Mouse (Mus musculus) layer of hippocampus, postnatal 25 days (tissue): ENCODE results near the gene Azin2. TPM values are rescaled to one million over a fixed set of nuclear protein-coding genes. Genes with fewer than 3 reads are reported as not detected.

Experiments used
- DNase-seq, 2 experiments: peaks; one replicate each; pipeline ENCODE4 v3.0.0; 2022; ENCODE audit warnings: mixed read lengths in 2 of 2, low spot score in 1 of 2; ENCODE audit errors: extremely low spot score in 1 of 2
- total RNA-seq, 2 experiments: library from RNA; stranded (reverse); gene quantifications; 2 replicates each; pipeline ENCODE4 v1.2.3; 2021

Gene Azin2
- total RNA-seq, 2 experiments from 2014 or later = 40.7 to 41.8 TPM

DNA sequence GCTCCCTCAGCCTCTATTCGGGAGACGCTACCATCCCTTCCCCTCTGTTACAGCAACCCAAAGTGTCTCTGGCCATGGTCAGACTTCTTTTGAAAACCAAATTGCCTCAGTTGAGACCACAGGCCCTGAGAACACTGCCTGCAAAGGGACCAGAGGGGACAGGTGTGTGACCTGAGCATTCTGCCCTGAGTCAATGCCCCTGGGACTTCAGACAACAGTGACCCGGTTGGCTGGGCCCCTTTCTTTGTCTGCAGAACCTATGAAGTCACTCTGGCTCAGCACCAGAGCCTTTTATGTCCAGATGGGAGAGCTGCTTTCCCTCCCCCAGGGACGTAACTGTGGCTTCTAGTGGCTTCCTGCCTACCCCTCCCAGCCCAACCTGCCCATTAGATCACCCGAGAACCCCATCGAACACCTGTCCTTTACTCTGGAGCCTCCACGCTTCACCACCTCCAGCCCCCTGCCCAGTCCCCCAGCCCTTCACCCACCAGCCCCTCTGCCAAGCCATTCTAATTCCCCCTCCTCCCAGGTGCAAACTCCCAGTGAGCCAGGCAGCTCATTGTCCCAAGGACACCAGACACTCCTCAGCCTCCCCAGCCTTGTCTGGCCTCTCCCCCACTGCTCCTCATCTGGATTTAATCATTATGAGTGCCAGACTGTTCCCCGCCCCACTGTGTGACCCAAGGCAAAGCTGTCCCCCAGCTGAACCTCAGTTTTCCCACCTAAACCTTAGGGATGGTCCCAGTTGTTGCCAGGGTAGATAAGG, 58.0 kb downstream of the Azin2 start:
- DNase-seq = no peak

DNA sequence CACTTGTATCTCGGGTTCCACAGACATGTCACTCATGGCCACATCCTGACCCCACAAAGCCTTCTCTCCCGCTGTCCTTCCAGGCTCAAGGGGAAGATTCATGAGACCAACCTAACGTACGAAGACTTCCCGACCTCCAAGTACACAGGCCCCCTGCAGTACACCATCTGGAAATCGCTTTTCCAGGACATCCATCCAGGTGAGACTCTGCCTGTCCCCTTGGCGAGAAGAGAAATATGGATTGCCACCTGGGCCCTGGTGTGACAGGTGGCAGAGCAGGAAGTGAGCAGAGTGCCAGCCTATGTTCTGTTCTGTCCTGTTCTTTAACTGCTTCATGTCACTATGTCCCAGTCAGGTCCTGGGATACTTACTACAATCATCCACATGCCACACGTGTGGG, 59.9 kb downstream of the Azin2 start:
- DNase-seq = no peak

DNA sequence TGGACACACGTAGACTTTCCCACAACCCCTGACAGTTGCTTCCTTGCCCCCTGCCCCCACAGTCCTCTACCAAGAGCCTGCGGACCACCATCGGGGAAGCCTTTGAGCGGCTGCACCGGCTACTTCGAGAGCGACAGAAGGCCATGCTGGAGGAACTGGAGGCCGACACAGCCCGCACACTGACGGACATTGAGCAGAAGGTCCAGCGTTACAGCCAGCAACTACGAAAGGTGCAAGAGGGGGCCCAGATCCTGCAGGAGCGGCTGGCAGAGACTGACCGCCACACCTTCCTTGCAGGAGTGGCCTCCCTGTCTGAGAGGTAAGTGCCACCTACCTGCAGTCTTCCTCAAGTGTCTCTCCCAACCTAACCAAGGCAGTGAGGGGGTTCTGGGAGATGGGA, 61.8 kb downstream of the Azin2 start:
- no peak for DNase-seq

DNA sequence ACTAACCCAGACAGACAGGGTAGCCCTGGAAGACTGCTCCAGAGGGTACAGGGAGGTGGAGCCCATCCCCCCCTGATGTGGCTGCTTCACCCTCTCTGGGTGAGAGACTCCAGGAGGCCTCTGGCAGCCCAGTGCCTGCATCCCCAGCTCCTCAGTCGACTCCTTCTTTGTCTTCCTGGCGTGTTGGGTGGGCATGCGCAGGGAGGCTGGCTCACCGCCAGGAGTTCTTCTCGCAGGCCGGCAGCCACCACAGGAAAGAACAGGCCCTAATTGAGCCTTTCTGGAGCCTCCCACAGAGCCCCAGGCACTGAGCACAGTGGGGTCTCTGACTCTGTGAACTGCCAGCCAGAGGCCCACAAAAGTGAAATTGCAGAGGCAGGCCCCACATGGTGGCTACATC, 62.9 kb downstream of the Azin2 start:
- DNase-seq = peak; percentile 54 to 74

DNA sequence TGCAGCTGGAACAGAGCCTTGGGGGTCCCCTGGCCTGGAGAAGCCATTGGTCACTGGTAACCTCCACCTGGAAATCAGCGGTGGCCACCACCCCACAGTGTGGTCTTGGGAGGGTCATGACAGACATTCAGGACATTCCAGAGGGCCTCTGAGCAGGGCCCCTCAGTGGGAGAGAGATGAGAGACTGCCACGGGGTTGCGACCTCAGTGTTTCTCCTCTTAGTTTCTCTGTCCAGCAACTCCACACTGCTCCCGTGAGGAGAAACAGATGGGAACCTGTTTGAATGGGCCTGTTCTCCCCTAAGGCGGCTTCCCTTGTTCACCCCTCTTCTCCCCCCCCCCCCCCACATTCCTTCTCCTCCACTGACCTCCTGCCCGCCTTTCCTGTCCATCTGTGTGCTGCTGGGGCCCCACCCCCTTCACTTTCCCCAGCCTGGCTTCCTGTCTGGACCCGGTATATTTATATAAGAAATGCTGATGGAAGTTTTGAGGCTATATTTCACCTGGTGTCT, 64.3 kb downstream of the Azin2 start:
- DNase-seq = no peak

DNA sequence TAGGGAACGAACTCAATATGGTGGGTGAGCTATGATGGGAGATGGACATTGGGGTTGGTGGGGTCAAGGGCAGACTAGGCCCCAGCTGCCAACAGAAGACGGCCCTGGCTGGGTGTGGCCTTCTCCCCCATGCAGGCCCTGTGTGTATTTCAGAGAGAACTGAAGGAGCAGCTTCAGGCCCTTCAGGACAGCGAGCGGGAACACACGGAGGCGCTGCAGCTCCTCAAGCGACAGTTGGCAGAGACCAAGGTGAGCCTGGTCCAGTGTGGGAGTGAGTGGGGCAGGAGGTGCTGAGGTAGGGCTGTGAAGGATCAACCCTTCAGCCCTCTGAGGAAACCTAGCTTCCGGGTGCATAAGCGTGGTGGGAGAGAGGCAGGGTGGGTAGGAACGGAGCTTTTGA, 65.6 kb downstream of the Azin2 start:
- DNase-seq = no peak

DNA sequence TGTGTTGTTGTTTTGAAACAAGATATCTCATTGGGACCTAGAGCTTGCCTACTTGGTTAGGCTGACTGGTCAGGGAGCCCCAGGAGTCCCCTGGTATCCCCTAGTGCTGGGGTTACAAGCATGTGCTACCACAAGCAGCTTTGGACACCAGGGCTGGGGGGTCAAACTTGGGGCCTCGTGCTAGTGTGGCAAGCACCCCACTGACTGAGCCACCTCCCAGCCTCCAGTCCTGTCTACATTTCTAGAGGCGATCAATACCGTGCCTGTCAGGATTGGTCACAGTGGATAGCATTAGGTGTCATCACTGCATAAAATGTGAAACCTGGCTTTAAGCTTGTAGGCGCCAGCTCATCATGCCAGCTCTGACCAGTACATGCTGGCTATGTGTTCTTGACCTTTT, 66.4 kb downstream of the Azin2 start:
- DNase-seq = no peak

DNA sequence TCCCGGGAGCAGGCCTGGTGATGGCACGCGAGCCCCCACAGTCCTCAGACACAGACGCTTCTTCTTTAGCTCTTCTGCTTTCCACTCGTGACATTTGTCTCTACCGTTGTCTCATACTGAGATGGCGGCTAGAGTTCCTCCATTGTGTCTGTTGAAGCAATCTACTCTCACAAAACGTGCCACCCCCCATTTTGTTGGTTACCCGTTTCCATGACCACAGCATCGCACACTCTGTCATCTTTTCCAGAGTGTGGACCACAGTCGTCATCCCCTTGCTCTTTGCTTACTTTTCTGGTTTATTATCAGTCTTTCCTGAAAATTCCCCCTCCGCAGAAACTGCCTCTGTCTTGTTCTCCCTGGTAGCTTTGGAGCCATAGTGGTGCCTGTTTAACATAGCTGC, 68.1 kb downstream of the Azin2 start:
- no peak for DNase-seq

DNA sequence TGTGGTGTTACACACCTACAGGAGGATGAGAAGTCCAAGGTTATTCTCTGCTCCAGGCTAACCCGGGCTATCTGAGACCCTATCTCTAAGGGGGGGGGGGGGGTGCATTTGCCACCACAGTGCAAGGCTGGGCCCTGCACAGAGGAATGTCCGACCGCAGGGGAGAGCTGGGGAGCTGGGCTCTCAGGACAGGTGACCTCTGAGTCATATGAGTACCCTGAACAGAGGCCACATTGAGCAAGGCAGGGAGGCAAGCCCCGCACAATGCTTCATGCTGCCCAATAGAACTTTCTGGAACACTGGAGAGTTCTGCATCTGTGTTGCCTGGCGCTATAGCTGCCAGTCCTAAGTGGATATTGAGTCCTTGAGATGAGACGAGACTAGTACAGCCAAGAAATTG, 70.1 kb downstream of the Azin2 start:
- DNase-seq = no peak

DNA sequence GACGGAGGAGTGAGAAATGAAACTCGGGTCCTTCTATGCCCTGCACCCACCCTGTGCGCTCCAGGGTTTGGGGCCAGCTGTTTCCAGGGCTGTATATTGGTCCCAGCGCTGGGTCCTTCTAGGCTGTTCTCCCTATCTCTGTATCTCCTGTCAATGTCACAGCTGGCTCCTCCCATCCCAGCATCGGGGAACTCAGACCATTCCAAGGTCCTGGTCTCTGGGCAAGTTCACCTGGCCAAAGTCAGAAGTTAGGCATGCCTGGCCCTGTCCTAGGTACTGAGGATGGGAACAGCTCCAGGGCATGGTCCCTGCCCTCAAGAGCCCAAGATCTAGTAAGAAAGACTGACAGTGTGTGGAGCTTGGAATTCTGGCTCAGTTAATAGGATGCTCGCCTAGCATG, 70.5 kb downstream of the Azin2 start:
- no peak for DNase-seq

DNA sequence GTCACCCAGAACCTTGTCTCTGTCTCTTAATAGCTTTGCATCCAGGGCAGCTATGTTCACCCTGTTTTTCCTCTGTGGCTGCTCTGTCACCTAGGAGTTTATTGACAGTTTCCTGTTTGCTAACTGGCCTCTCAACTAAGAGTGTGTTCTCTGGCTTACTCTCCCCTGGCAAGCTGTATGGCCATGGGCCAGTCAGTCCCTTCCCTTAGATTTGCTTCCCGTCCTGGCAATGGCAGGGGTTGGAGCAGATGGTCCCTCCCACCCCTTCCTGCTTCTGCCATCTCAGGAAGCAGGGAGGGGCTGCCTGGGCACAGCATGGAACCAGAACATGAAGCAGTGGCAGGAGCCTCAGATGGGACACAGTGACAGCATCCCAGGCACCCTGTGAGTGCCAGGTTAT, 71.1 kb downstream of the Azin2 start:
- peak; percentile 44 to 45 for DNase-seq

DNA sequence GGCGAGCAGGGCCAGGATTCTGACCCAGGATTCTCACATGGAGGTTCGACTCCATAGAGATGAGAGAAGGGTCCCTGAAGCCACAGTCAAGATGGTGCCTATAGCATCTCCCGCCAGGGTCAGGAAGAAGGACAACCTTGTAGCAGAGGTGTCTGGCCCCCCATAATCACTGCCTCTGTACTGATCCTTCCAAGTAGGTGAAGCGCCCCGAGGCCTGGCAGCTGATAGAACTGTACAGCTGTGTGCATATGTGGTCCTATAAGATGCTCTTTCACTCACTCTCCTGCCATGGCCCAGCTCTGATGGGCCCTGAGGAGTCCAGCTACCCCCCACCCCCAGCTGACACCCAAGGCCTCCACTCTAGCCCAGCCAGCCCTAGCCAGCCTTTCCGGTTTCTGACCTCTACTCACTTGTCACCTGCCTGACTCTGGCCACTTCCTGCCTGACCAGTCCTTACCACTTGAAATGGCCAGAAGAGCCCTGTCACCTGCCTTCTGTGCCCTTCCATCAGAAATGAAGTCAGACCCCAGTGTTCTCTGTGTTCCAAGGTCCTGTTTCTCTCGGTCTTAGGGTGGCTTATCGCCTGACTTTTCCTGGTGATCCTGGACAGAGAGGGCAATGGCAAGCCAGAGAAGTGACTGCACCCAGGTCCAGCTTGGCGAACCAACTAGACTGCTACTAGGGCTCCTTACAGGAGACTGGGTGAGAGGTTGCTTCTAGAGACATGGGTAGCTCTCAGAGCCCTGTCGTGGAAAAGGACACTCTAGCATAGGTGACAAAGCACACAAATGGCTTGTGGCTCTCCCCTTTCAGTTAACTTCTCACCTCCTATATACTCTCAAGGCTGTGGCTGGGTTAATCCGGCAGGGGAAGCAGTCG, 72.3 kb downstream of the Azin2 start:
- DNase-seq = no peak

DNA sequence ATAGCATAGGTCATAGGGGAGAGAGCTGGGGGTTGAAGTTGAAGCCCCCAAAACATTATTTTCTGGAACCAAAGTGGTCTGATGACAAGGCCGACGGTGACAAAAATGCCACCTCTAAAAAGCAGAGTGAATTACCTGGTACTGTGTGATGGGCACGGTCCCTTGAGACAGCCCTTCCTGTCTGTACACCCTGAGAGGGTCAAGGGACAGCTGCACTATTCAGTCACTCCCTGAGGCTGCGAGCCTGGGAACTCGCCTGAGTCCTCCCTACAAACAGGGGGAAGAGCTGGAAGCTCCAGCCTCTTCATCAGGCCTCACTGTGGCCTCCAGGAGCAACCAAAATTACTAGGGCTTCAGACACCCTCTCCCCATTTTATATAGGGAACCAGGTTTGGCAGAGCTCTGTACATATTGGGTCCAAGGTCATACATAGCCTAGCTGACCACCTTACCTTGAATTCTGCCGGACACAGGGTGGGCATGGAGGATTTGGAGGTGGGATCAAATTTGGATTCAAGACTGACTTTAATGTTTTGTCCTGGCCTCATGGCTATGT, 73.7 kb downstream of the Azin2 start:
- DNase-seq = no peak

DNA sequence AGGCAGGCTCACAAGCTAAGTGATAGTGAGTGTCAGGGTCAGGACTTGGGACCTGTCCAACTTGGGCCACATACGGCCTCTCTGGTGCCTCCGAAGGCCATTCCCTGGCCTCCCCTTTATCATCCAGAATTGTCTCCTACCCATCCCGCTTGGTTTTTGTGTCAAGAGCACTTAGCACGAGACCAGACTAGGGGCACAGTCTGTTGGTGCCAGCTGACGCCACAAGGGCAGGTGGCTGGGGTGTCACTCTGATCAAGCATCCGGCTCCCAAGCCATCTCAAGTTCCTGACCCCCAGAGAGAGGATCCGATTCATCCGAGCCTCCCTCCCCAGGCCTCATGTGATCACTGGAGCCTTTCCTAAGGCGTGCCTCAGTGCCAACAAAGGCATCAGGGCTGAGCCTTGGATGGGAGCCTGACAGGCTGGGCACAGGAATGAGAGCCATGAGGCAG, 74.6 kb downstream of the Azin2 start:
- DNase-seq = no peak

DNA sequence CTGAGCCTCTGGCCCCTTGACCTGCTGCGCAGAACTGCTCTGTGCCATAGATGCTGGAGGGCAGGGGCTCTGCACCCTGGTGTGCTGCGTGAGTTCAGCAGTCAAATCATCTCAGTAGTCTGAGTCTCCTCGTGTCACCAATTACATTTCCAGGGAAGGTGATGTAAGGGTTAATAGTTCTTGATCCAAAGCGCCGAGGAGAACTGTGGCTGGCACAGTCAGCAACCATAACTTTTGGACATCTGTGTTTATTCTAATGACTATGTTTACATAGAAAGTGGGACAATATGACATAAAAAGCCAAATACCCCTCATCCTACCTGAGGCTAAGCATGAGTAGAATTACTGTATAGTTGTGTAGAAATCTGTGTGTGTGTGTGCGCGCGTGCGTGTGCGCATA, 75.2 kb downstream of the Azin2 start:
- DNase-seq = no peak

DNA sequence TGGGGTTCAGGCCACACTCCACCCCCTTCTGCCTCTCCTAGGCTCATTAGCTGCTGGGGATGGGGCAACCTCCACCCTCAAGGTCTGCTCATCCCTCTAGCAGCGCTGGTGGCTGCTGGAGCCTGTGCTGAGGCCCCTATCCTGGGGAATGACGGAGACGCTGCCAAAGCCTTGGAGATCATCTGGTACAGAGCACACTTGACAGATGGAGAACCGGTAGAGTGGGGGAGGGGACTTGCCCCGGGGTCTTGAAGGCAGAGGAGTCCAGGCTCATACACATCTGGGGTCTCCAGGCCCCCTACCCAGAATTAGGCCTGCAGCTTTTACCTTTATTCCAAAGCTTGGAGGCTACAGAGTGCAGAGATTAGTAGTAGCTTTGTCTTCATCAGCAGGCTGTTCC, 75.7 kb downstream of the Azin2 start:
- no peak for DNase-seq

DNA sequence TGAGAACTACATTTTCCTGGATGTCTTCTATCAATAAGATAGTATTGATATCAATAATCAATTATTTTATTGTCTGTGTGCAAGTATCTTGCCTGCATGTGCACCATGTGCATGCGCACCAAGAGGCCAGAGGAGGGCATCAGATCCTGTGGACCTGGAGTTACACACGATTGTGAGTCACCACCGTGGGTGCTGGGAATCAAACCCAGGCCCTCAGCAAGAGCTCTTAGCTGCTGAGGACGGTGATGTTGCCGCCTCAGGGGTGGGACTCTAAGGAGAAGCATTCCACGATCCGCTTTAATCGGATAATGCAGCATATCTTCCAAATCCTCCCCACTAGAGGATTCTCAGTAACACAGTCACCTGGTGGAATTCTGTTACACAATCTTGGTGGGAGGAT, 76.7 kb downstream of the Azin2 start:
- DNase-seq = no peak

DNA sequence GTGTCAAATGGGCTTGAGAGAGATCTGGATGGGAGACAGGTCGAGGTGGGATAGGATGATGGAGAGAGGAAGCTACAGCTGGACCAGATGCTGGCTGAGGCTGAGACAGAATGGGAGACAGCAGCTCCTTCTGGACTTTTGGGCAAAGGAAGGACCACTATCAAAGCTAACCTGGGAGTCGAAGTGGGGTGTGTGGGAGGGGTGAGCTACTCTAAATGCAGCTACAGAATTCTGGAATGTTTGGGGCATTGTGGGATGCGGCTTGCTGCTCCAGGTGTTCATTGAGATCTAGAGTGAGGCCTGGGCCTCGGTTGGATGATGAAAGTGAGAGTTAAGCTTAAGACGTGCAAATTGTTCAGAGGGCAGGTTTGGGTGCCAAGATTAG, 77.5 kb downstream of the Azin2 start:
- DNase-seq = no peak

DNA sequence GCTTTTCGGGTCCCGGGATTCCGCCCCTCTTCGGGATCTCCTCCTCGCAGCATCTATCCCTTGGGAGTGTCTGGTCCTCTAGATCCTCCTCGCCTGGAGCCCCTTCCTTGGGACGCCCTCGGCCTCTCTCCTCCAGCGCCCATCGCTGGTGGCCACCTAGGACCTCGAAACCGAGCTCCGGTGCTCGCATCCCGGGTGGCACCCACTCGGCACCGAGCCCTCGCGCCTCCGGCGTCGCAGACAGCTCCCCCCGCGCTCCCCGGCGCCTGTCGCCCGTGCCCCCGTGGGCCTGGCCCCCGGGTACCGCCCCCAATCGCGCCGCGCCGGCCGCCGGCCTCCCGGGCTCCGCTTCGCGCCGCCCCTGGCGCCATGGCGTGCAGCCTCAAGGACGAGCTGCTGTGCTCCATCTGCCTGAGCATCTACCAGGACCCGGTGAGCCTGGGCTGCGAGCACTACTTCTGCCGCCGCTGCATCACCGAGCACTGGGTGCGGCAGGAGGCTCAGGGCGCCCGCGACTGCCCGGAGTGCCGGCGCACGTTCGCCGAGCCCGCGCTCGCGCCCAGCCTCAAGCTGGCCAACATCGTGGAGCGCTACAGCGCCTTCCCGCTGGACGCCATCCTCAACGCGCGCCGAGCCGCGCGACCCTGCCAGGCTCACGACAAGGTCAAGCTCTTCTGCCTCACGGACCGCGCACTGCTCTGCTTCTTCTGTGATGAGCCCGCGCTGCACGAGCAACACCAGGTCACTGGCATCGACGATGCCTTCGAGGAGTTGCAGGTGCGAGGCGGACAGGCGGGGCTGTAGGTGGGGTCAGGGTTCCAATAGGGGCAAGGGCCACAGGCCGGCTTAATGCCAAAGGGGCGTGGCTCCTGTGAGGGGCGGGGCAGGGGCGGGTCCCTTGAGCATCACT, 78.2 kb downstream of the Azin2 start:
- peak; percentile 44 to 52 for DNase-seq

DNA sequence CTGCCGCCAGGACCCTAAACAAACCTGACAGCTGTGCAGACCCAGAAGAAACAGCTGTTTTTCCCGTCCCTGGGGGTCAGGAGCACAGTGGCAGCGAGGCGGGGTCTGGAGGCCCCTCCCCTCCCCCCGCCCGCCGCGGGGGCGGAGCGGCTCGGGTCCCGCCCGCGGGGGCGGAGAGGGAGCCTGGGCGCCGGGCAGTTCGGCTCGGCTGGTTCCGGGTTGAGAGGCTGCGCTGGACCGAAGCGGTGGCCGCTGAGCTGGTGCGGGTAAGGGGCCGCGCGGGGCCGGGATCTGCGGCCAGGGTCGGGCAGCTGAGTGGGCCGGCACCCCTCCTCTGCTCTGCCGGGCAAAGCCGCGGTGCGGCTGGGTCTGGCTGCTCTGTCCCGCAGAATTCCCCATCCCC, 78.9 kb downstream of the Azin2 start, which contains the start of gene Trim62:
TSS of gene Trim62 (plus strand) at position 202 of the 403 bp plus-strand sequence.
- peak; percentile 47 to 55 for DNase-seq
